14 mouse cellular contexts compared by ENCODE assay signal in the genomic region with DNA sequence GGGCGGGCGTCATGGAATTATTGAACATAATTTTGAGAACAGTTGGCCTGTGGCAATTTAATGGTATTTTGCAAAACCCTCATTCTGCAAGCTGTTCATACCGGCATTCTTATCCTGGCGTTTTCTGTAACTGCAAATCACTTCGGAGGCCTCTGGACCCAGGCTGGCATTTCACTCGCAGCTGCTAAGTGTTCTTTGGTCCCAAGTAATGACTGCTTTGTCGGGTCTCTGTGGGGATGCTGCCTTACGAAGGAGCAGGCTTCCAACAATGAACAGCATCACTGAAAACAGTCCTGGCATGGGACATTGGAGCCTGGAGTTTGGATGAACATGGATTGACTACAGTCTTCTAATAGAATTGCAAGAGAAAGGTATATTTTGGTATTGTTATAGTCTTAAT.
"Had no signal": no experiment of that assay in that cellular context is flagged by ENCODE, and none has a peak within 500 bp of the region (broad histone marks: within the 10 kb centered on the region; RNA-seq: fewer than 3 reads in every experiment).

No protein-coding gene starts in this region.

- DNase-seq: kidney, adult 11 months; kidney, adult 8-10 months; kidney, postnatal 10 days; kidney, postnatal 36 days; liver, embryonic 13.5 days; lung, adult 2 months; lung, postnatal 14 days; lung, postnatal 4 days; right cerebral cortex, adult 18-20 months; right cerebral cortex, postnatal 14 days; right cerebral cortex, postnatal 4 days; thymus, adult 2 months; thymus, postnatal 14 days; thymus, postnatal 4 days had no signal
